ENCODE assay signal across 21 mouse cellular contexts in the genomic region with DNA sequence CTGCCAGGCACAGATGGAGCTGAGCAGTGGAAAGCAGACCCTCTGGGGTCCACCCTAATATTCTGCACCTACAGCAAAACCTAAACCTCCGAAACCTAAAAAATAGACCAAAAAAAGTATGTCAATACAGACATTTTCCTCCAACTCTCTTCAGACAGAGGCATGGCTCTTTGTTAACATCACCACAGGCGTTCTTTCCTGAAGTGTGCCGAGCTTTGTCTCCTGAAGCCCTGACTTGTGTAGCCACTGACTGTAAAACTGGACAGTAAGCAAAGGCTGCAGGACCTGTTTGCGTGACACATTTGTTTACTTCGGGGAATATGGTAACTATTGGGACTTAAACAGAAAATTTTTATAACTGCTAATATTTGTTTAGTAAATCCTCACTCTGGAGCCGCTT.
DNase-seq lines count a peak whose midpoint lies in the region; ATAC-seq and TF ChIP-seq lines count a peak whose summit lies in the region.
"Had no signal": no experiment of that assay in that cellular context is flagged by ENCODE, and none has a peak within 500 bp of the region (broad histone marks: within the 10 kb centered on the region; RNA-seq: fewer than 3 reads in every experiment).

No protein-coding gene starts in this region.

- TF ChIP-seq CTCF in forebrain, postnatal 0 days (IDR thresholded peaks at IDR 0.05; ENCODE audit: low read depth) = no peak
- TF ChIP-seq CTCF in midbrain, postnatal 0 days (IDR thresholded peaks at IDR 0.05) = no peak

- H3K4me3 ChIP-seq in forebrain, embryonic 10.5 days = no peak overlapping the region
- no peak overlapping the region for H3K4me3 ChIP-seq in forebrain, postnatal 0 days (ENCODE audit: low read depth, low read length)
- H3K4me3 ChIP-seq in midbrain, embryonic 11.5 days (ENCODE audit: low read depth, low read length) = no peak overlapping the region
- H3K4me3 ChIP-seq in midbrain, postnatal 0 days (ENCODE audit: low read depth, low read length) = no peak overlapping the region

- H3K36me3 ChIP-seq in forebrain, embryonic 10.5 days (replicated peaks) = no peaks in the 10 kb centered on the region
- H3K36me3 ChIP-seq in forebrain, postnatal 0 days (ENCODE audit: insufficient read depth) = no peaks in the 10 kb centered on the region
- H3K36me3 ChIP-seq in midbrain, embryonic 11.5 days (ENCODE audit: control insufficient read depth, insufficient read depth, low read length) = no peaks in the 10 kb centered on the region
- no peaks in the 10 kb centered on the region for H3K36me3 ChIP-seq in midbrain, postnatal 0 days (ENCODE audit: insufficient read depth, low read length)
- H3K36me3 ChIP-seq: G1E had no signal

- H3K4me2 ChIP-seq in forebrain, postnatal 0 days (ENCODE audit: low read depth) = no peak overlapping the region
- H3K4me2 ChIP-seq in midbrain, embryonic 11.5 days = no peak overlapping the region
- H3K4me2 ChIP-seq in midbrain, postnatal 0 days (ENCODE audit: low read depth, low read length, poor library complexity, severe bottlenecking) = no peak overlapping the region

- H3K9me3 ChIP-seq in forebrain, embryonic 10.5 days = no peaks in the 10 kb centered on the region
- H3K9me3 ChIP-seq in forebrain, postnatal 0 days (ENCODE audit: low read length) = no peaks in the 10 kb centered on the region
- H3K9me3 ChIP-seq in midbrain, embryonic 11.5 days (ENCODE audit: control insufficient read depth, low read length) = no peaks in the 10 kb centered on the region
- H3K9me3 ChIP-seq in midbrain, postnatal 0 days (ENCODE audit: low read length) = no peaks in the 10 kb centered on the region
- H3K9me3 ChIP-seq: G1E had no signal

- H3K4me1 ChIP-seq in forebrain, embryonic 10.5 days = peaks cover 17% of the 10 kb centered on the region
- H3K4me1 ChIP-seq in forebrain, postnatal 0 days (ENCODE audit: insufficient read depth) = no peaks in the 10 kb centered on the region
- H3K4me1 ChIP-seq in midbrain, embryonic 11.5 days (ENCODE audit: control insufficient read depth, insufficient read depth, low read length) = no peaks in the 10 kb centered on the region
- no peaks in the 10 kb centered on the region for H3K4me1 ChIP-seq in midbrain, postnatal 0 days (ENCODE audit: insufficient read depth, low read length)

- 81% methylated on average over 6 of the region's 6 CpGs for WGBS in forebrain, embryonic 10.5 days
- 66% methylated on average over 6 of the region's 6 CpGs for WGBS in forebrain, postnatal 0 days
- 75% methylated on average over 6 of the region's 6 CpGs for WGBS in midbrain, embryonic 11.5 days
- 70% methylated on average over 6 of the region's 6 CpGs for WGBS in midbrain, postnatal 0 days

- H3K27ac ChIP-seq in forebrain, embryonic 10.5 days = peak overlapping the region; percentile 26
- H3K27ac ChIP-seq in forebrain, postnatal 0 days (ENCODE audit: low read depth, low read length) = no peak overlapping the region
- H3K27ac ChIP-seq in midbrain, embryonic 11.5 days (ENCODE audit: low read depth, low read length) = no peak overlapping the region
- no peak overlapping the region for H3K27ac ChIP-seq in midbrain, postnatal 0 days (ENCODE audit: low read depth, low read length)

- no peak for DNase-seq in forebrain, embryonic 10.5 days (ENCODE audit: extremely low spot score, low spot score)
- no peak for DNase-seq in forebrain, postnatal 0 days
- peak; percentile 62 for DNase-seq in heart, adult 11 months
- no peak for DNase-seq in heart, postnatal 10 days
- DNase-seq in midbrain, embryonic 11.5 days (ENCODE audit: low spot score, missing footprints) = peak; percentile 69
- DNase-seq in midbrain, postnatal 0 days (ENCODE audit: low spot score) = no peak
- DNase-seq: adrenal gland, adult 2 months; adrenal gland, adult 8-10 months; adrenal gland, postnatal 10 days; adrenal gland, postnatal 14 days; adrenal gland, postnatal 25 days; adrenal gland, postnatal 36 days; B cell, adult 2 months; cerebellum, adult 11 months; cerebellum, adult 11-12 months; cerebellum, adult 18-20 months had no signal

- intact Hi-C loops in heart, postnatal 10 days (cut with DNase I) = no loop called here

- no peak for ATAC-seq in forebrain, postnatal 0 days
- ATAC-seq in midbrain, embryonic 11.5 days (ENCODE audit: low FRiP score) = no peak
- ATAC-seq in midbrain, postnatal 0 days (ENCODE audit: low FRiP score) = no peak
- ATAC-seq: activated CD4-positive, CD25-positive, alpha-beta regulatory T cell, adult 4 months; CD4-positive, CD25-positive, alpha-beta regulatory T cell, adult 4 months; Patski had no signal

- no peaks in the 10 kb centered on the region for H3K27me3 ChIP-seq in forebrain, embryonic 10.5 days (ENCODE audit: poor library complexity, severe bottlenecking)
- no peaks in the 10 kb centered on the region for H3K27me3 ChIP-seq in forebrain, postnatal 0 days (ENCODE audit: insufficient read depth, low read length)
- no peaks in the 10 kb centered on the region for H3K27me3 ChIP-seq in midbrain, embryonic 11.5 days (ENCODE audit: control insufficient read depth, insufficient read depth, low read length)
- H3K27me3 ChIP-seq in midbrain, postnatal 0 days (ENCODE audit: insufficient read depth, low read length) = no peaks in the 10 kb centered on the region
- H3K27me3 ChIP-seq: CH12.LX had no signal

- H3K9ac ChIP-seq in forebrain, postnatal 0 days = no peak overlapping the region
- no peak overlapping the region for H3K9ac ChIP-seq in midbrain, embryonic 11.5 days (ENCODE audit: low read length)
- H3K9ac ChIP-seq in midbrain, postnatal 0 days (replicated peaks; ENCODE audit: low read length, poor library complexity, severe bottlenecking) = no peak overlapping the region

Comparison
In these comparisons a context has a peak if more than half of its experiments do, and no peak if none do; other contexts are left out.
1. DNase-seq: peak in heart, adult 11 months (single experiment) and midbrain, embryonic 11.5 days (single experiment); none in forebrain, embryonic 10.5 days (single experiment), forebrain, postnatal 0 days (single experiment), heart, postnatal 10 days (0 of 2) and midbrain, postnatal 0 days (single experiment).